Mouse (Mus musculus) liver, adult 2 months (tissue): ENCODE measurements around the gene Spaca4. TPM values are rescaled to one million over a fixed set of nuclear protein-coding genes. Genes with fewer than 3 reads are reported as not detected.

Source experiments
- DNase-seq: peaks from one replicate; pipeline ENCODE4 v3.0.0-alpha.2; 2011; ENCODE audit warnings: low read depth, low spot score; ENCODE audit errors: extremely low read depth
- H3K27ac ChIP-seq: fragments of 200-500 bp; replicated peaks from 2 replicates; pipeline ENCODE4 v1.5.1; 2012; ENCODE audit warnings: low read depth, mild to moderate bottlenecking, control low read depth, inconsistent platforms, low read length; ENCODE audit not compliant: insufficient read depth
- H3K27me3 ChIP-seq: fragments of 200-500 bp; 2 replicates; pipeline ENCODE4 v1.6.1; 2012; ENCODE audit warnings: mild to moderate bottlenecking, moderate library complexity, low read length, inconsistent platforms; ENCODE audit not compliant: control insufficient read depth, insufficient read depth
- H3K36me3 ChIP-seq: fragments of 200-500 bp; 2 replicates; pipeline ENCODE4 v1.6.1; 2012; ENCODE audit warnings: low read length, inconsistent platforms; ENCODE audit not compliant: control insufficient read depth, insufficient read depth
- H3K4me1 ChIP-seq: fragments of 200-500 bp; 2 replicates; pipeline ENCODE4 v1.6.1; 2011; ENCODE audit warnings: low read length; ENCODE audit not compliant: control insufficient read depth, insufficient read depth
- H3K4me3 ChIP-seq: fragments of 200-500 bp; 2 replicates; pipeline ENCODE4 v1.5.1; 2011; ENCODE audit warnings: low read depth, mild to moderate bottlenecking, control low read depth, low read length, moderate library complexity; ENCODE audit not compliant: insufficient read depth
- H3K79me2 ChIP-seq: fragments of 200-500 bp; 2 replicates; pipeline ENCODE4 v1.6.1; 2012; ENCODE audit warnings: inconsistent platforms, mild to moderate bottlenecking, low read length, moderate library complexity; ENCODE audit not compliant: control insufficient read depth, insufficient read depth
- H3K9ac ChIP-seq: fragments of 200-500 bp; 2 replicates; pipeline ENCODE4 v1.6.1; 2012; ENCODE audit warnings: low read depth, mild to moderate bottlenecking, control low read depth, inconsistent platforms, low read length
- CTCF ChIP-seq: fragments of 200-500 bp; IDR thresholded peaks from 2 replicates; pipeline ENCODE4 v1.5.1; 2011; ENCODE audit warnings: low read depth, low read length, control low read depth
- POLR2A ChIP-seq: fragments of 200-500 bp; IDR thresholded peaks from 2 replicates; pipeline ENCODE4 v1.6.1; 2011; ENCODE audit warnings: low read length, control low read depth; ENCODE audit not compliant: insufficient read depth; ENCODE audit errors: extremely low read depth
- WGBS: fragments of 180-500 bp; shearing (Covaris S2); methylation state at CpG from one replicate; pipeline ENCODE4 v1.1.7; 2018; 5-methylcytosine and 5-hydroxymethylcytosine counted together
- polyA plus RNA-seq: library from polyadenylated mRNA; depleted of rRNA; stranded (reverse); fragments of >200 nt; gene quantifications from 2 replicates; pipeline ENCODE4 v1.2.3, GENCODE M21; 2012
- total RNA-seq: library from RNA; depleted of rRNA; stranded (reverse); fragments of >200 nt; gene quantifications from 2 replicates; pipeline ENCODE4 v1.2.3, GENCODE M21; 2014

Spaca4 gene
- total and polyA plus RNA-seq, 2 experiments = not detected

DNA sequence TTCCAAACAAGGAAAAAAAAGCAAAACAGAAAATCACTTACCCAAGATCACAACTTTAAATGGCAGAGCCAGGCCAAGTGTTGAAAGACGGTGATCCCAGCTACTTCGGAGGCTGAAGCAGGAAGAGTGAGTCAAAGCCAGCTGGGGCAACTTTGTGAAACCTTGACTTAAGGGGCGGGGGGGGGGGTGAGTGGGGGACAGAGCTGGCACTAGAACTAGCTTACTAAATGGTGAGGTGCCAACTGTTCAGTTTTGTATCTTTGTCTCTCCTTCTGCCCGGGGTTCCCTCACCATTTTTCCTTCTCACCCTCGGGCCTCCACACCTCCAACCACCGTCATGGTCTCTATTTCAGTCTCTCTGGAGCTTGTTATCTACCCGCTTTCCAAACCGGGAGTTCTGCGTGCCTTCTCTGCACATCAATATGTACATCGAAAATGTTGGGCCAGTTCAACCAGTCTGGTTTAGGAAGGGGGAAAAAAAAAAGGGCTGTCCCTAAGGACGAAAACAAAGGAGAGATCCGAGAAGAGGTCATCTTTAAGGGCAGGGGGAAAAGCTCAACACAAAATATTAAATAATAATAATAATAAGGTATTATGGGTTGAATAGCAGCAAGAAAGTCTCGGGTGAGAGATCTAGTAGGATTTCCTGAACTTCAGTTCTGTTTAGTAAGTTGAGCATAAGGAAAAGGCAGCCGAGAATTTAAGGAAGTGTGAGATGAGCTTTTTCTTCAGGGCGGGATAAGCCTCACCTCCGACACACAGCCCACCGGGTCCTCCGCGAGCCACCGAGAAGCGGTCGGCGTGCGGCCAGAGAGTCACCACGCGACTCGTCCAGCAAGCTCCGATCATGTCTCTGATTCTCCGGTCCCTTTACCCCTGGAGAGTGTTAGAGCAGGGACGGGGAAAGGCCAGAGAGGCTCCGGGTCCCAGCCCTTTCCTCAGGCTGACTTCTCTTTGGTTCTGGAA, 8.4 kb downstream of the Spaca4 start:
- Histone ChIP-seq H3K4me3 (peak overlapping the region; percentile 74), H3K36me3 (peaks cover 7% of the 10 kb centered on the region), H3K27ac (peak overlapping the region; percentile 89), H3K27me3 (no peaks in the 10 kb centered on the region), H3K9ac (peak overlapping the region; percentile 82), H3K79me2 (peaks cover 5% of the 10 kb centered on the region; the same call in 1 of the 2 replicates), H3K4me1 (peaks cover 28% of the 10 kb centered on the region)
- no peak for DNase-seq
- TF ChIP-seq CTCF (no peak), POLR2A (no peak)
- 3% methylated on average over 31 of the region's 31 CpGs for WGBS

DNA sequence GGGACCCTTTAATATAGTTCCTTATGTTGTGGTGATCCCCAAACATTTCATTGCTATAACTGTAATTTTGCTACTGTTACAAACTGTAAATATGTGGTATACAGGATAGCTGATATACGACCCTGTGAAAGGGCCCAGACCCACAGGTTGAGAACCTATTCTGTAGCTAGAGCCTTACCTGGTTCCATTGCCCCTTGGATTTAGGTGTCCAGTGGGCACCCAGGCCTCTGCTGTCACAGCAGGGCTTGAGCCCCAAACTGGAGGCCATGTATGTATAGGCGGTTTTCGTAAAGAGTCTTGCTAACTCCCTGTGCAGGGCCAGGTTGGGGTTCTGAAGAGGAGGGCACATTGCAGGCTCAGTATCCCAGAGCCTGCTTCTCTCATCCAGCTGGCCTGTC, 9.2 kb downstream of the Spaca4 start:
- no peak for TF ChIP-seq POLR2A
- no peak for TF ChIP-seq CTCF
- peaks cover 7% of the 10 kb centered on the region for H3K36me3 ChIP-seq
- peaks cover 5% of the 10 kb centered on the region; the same call in 1 of the 2 replicates for H3K79me2 ChIP-seq

DNA sequence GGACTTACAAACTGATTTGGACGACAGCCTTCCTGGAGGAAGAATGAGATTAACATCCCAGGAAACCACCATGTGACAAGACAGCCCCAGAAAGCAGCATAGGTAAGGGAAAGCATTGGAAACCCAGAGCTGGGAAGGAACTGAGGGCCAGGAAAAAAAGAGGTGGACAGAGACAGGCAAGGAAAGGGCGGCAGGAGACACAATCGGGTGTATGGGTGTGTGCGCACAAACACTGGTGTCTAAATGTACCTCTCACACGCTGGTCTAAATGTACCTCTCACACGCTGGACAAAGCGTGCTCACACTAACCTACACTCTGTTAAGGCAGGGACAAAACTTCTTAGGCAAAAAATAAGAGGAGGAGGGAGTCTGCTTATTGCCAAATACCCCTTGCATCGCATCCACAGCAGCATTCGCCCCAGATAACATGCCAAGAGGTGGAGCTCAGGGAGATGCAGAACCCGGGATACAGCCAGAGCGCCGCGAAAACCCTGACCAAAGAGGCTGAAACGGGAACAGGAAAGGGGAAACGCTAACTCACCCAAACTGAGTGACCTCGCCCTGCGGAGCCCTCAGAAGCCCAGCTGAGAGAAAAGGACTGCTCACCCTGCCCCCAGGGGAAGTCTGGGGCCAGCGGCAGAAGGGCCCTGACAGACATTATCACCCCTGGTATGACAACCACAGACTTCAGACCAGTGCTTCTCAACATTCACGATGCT, 9.7 kb downstream of the Spaca4 start:
- peaks cover 34% of the 10 kb centered on the region for H3K4me1 ChIP-seq

More for the DNA sequence above, 9.2 kb downstream of the Spaca4 start:
- Histone ChIP-seq H3K4me1 (peaks cover 35% of the 10 kb centered on the region), H3K4me3 (no peak overlapping the region), H3K9ac (no peak overlapping the region; the same call in 1 of the 2 replicates), H3K27ac (peak overlapping the region; percentile 35), H3K27me3 (no peaks in the 10 kb centered on the region)
- no peak for DNase-seq
- 82% methylated on average over 3 of the region's 3 CpGs for WGBS

DNA sequence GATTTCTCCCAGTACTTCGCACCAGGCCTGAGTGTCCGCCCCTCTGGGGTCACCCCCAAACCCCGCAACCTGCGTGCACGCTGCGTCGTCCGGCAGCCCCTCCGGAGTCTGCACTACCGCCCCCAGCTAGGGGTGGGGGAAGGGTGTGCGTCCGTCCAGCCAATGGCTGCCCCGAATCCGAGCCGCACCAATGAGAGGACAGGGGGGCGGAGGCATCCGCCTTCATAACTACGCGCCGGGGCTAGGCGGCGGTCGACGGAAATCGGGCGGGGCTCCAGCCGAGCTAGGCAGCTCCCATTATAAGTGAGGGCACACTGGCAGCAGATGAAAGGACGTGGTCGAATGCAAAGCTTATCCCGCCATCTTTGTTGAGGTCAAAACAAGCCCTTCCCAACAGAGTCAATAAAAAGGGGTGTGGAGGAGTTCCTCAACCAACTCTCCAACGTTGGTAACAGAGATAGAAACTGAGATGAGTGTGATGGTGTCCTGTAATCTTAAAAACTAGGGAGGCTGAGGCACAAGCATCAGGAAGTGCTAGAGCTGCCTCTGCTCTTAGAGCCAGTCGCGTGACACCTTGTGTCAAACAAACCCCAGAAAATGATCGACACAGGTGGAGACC, 10.4 kb downstream of the Spaca4 start, which contains the start of gene Rpl18:
TSS of gene Rpl18 (plus strand) at position 368 of the 619 bp plus-strand sequence.
- H3K9ac ChIP-seq = peak within 1 kb of the TSS; percentile 92
- peak within 1 kb of the TSS; percentile 98 for H3K27ac ChIP-seq
- H3K27me3 ChIP-seq = no peaks in the 10 kb centered on the region
- peak; percentile 92 for DNase-seq
- peaks cover 5% of the 10 kb centered on the region; the same call in 1 of the 2 replicates for H3K79me2 ChIP-seq
- no peak for TF ChIP-seq CTCF
- TF ChIP-seq POLR2A = peak; percentile 90
- H3K4me3 ChIP-seq = peak within 1 kb of the TSS; percentile 93
- 5% methylated on average over 34 of the region's 34 CpGs for WGBS
- H3K36me3 ChIP-seq = peaks cover 7% of the 10 kb centered on the region
- peaks cover 34% of the 10 kb centered on the region for H3K4me1 ChIP-seq

More for the DNA sequence above, 9.7 kb downstream of the Spaca4 start:
- Histone ChIP-seq H3K4me3 (no peak overlapping the region; the same call in 1 of the 2 replicates), H3K9ac (no peak overlapping the region), H3K27me3 (no peaks in the 10 kb centered on the region), H3K27ac (peak overlapping the region; percentile 33), H3K36me3 (peaks cover 7% of the 10 kb centered on the region), H3K79me2 (peaks cover 5% of the 10 kb centered on the region; the same call in 1 of the 2 replicates)
- WGBS = 70% methylated on average over 19 of the region's 19 CpGs
- no peak for DNase-seq
- TF ChIP-seq CTCF = no peak
- no peak for TF ChIP-seq POLR2A

DNA sequence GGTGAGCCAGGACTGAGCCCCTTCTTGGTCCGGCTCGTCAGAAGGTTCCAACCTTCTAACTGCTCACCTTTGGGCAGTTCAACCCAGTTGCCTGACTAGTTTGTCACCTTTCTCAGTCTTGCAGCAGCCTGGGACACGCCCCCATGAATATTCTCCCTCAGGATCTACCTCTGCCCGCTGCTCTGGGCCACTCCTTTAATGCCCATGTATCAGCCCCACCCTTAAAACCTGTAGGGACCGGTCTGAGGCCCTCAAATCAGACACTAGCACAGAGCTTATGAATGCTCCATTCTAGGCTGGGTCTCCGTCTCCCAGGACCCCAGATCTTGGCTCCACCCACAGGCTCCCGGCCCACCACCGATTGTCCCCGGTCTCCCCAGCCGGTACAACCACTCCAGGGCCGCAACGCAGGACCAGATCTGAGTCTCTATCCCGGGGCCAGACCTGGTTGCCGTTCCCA, 11.0 kb downstream of the Spaca4 start:
- Histone ChIP-seq H3K4me3 (peak overlapping the region; percentile 93), H3K9ac (peak overlapping the region; percentile 92), H3K27ac (peak overlapping the region; percentile 98), H3K36me3 (peaks cover 6% of the 10 kb centered on the region), H3K79me2 (peaks cover 5% of the 10 kb centered on the region; the same call in 1 of the 2 replicates), H3K4me1 (peaks cover 35% of the 10 kb centered on the region), H3K27me3 (no peaks in the 10 kb centered on the region)
- peak; percentile 76 for DNase-seq
- no peak for TF ChIP-seq CTCF
- no peak for TF ChIP-seq POLR2A
- WGBS = 3% methylated on average over 14 of the region's 14 CpGs
